Mouse (Mus musculus) MEL (cell line): Measurements from ENCODE around the gene Src. TPM values are rescaled to one million over a fixed set of nuclear protein-coding genes. Genes with fewer than 3 reads are reported as not detected.

Experiments
- DNase-seq: peaks from one replicate; pipeline ENCODE4 v3.0.0; 2011; ENCODE audit warnings: low read depth, low spot score
- H3K27ac ChIP-seq: 2 replicates; pipeline ENCODE4 v1.5.1; 2012; ENCODE audit warnings: low read depth, mild to moderate bottlenecking, control low read depth, low read length, moderate library complexity; ENCODE audit not compliant: control insufficient read depth
- H3K27me3 ChIP-seq, 2 experiments: fragments of 150-350 bp in 1 of 2; sonication (generic) in 1 of 2; 2 replicates each; pipeline ENCODE4 v1.6.1; 2012; ENCODE audit warnings: low read length in 2 of 2, mild to moderate bottlenecking in 2 of 2, improper control_type of control experiment in 1 of 2, moderate library complexity in 1 of 2; ENCODE audit not compliant: insufficient read depth in 2 of 2, control insufficient read depth in 1 of 2
- H3K36me3 ChIP-seq, 2 experiments: 2 replicates each; pipeline ENCODE4 v1.6.1; 2012 to 2014; ENCODE audit warnings: low read length in 2 of 2, improper control_type of control experiment in 1 of 2, inconsistent platforms in 1 of 2, mild to moderate bottlenecking in 1 of 2; ENCODE audit not compliant: insufficient read depth in 2 of 2, control insufficient read depth in 1 of 2
- H3K4me1 ChIP-seq, 2 experiments: fragments of 150-350 bp in 1 of 2; sonication (generic) in 1 of 2; 2 replicates each; pipeline ENCODE4 v1.6.1; 2012; ENCODE audit warnings: low read length in 2 of 2, improper control_type of control experiment in 1 of 2, mild to moderate bottlenecking in 1 of 2; ENCODE audit not compliant: insufficient read depth in 2 of 2, control insufficient read depth in 1 of 2
- H3K4me3 ChIP-seq, 2 experiments: fragments of 150-350 bp in 1 of 2; sonication (generic) in 1 of 2; 2 replicates each; pipeline ENCODE4 v1.5.1; 2012; ENCODE audit warnings: low read depth in 2 of 2, low read length in 2 of 2, mild to moderate bottlenecking in 2 of 2, moderate library complexity in 2 of 2, control low read depth in 1 of 2, improper control_type of control experiment in 1 of 2; ENCODE audit not compliant: control insufficient read depth in 1 of 2, insufficient read depth in 1 of 2
- H3K79me2 ChIP-seq: 2 replicates; pipeline ENCODE4 v1.6.1; 2012; ENCODE audit warnings: mild to moderate bottlenecking, low read length, moderate library complexity; ENCODE audit not compliant: control insufficient read depth, poor library complexity, insufficient read depth
- H3K9ac ChIP-seq: 2 replicates; pipeline ENCODE4 v1.6.1; 2012; ENCODE audit warnings: low read depth, mild to moderate bottlenecking, control low read depth, low read length, moderate library complexity; ENCODE audit not compliant: control insufficient read depth, poor library complexity, severe bottlenecking
- H3K9me3 ChIP-seq: fragments of 150-350 bp; sonication (generic); replicated peaks from 2 replicates; pipeline ENCODE4 v1.6.1; 2012; ENCODE audit warnings: mild to moderate bottlenecking, low read length, improper control_type of control experiment, moderate library complexity; ENCODE audit not compliant: insufficient read depth
- BHLHE40 ChIP-seq: IDR thresholded peaks from 2 replicates; pipeline ENCODE4 v1.6.1; 2012; ENCODE audit warnings: low read depth, mild to moderate bottlenecking, inconsistent platforms, low read length, improper control_type of control experiment, borderline replicate concordance
- CHD1 ChIP-seq: IDR thresholded peaks from 2 replicates; pipeline ENCODE4 v1.6.1; 2012; ENCODE audit warnings: low read depth, mild to moderate bottlenecking, inconsistent platforms, low read length, improper control_type of control experiment
- CHD2 ChIP-seq: IDR thresholded peaks from 2 replicates; pipeline ENCODE4 v1.6.1; 2011; ENCODE audit warnings: low read length, improper control_type of control experiment
- CTCF ChIP-seq, 3 experiments: IDR thresholded peaks in 2 of 3; conservative IDR thresholded peaks in 1 of 3; 2 replicates each; pipeline ENCODE4 v1.5.1; 2011 to 2012; ENCODE audit warnings: low read length in 3 of 3, low read depth in 2 of 3, mild to moderate bottlenecking in 2 of 3, improper control_type of control experiment in 1 of 3, inconsistent platforms in 1 of 3, mixed read lengths in 1 of 3, moderate library complexity in 1 of 3; ENCODE audit not compliant: control insufficient read depth in 1 of 3, insufficient read depth in 1 of 3, poor library complexity in 1 of 3, severe bottlenecking in 1 of 3
- E2F4 ChIP-seq: IDR thresholded peaks from 2 replicates; pipeline ENCODE4 v1.6.1; 2011; ENCODE audit warnings: low read depth, low read length, improper control_type of control experiment, borderline replicate concordance
- ETS1 ChIP-seq: IDR thresholded peaks from 2 replicates; pipeline ENCODE4 v1.6.1; 2012; ENCODE audit warnings: low read depth, mild to moderate bottlenecking, inconsistent platforms, low read length, improper control_type of control experiment, moderate library complexity
- GABPA ChIP-seq: IDR thresholded peaks from 2 replicates; pipeline ENCODE4 v1.6.1; 2012; ENCODE audit warnings: low read depth, mild to moderate bottlenecking, inconsistent platforms, low read length, improper control_type of control experiment, moderate library complexity
- MAFK ChIP-seq: IDR thresholded peaks from 2 replicates; pipeline ENCODE4 v1.6.1; 2011; ENCODE audit warnings: low read depth, mild to moderate bottlenecking, low read length, improper control_type of control experiment, borderline replicate concordance
- MAZ ChIP-seq: IDR thresholded peaks from 2 replicates; pipeline ENCODE4 v1.6.1; 2012; ENCODE audit warnings: low read depth, mild to moderate bottlenecking, inconsistent platforms, low read length, improper control_type of control experiment
- MEF2A ChIP-seq: IDR thresholded peaks from 2 replicates; pipeline ENCODE4 v1.6.1; 2014; ENCODE audit warnings: low read depth, mild to moderate bottlenecking, inconsistent platforms, low read length, improper control_type of control experiment; ENCODE audit not compliant: poor library complexity, insufficient replicate concordance, severe bottlenecking; ENCODE audit errors: extremely low read depth
- MXI1 ChIP-seq: IDR thresholded peaks from 2 replicates; pipeline ENCODE4 v1.6.1; 2011; ENCODE audit warnings: mild to moderate bottlenecking, low read depth, low read length, improper control_type of control experiment
- MYC ChIP-seq: IDR thresholded peaks from 2 replicates; pipeline ENCODE4 v1.6.1; 2011; ENCODE audit warnings: low read depth, mild to moderate bottlenecking, low read length, improper control_type of control experiment, moderate library complexity
- NELFE ChIP-seq: IDR thresholded peaks from 2 replicates; pipeline ENCODE4 v1.6.1; 2011; ENCODE audit warnings: low read depth, low read length, improper control_type of control experiment
- POLR2A ChIP-seq, 2 experiments: IDR thresholded peaks; 2 replicates each; pipeline ENCODE4 v1.6.1; 2011 to 2012; ENCODE audit warnings: low read length in 2 of 2, mild to moderate bottlenecking in 2 of 2, control low read depth in 1 of 2, improper control_type of control experiment in 1 of 2, low read depth in 1 of 2, moderate library complexity in 1 of 2; ENCODE audit not compliant: control insufficient read depth in 1 of 2, insufficient read depth in 1 of 2, poor library complexity in 1 of 2
- POLR2AphosphoS5 ChIP-seq: IDR thresholded peaks from 2 replicates; pipeline ENCODE4 v1.6.1; 2012; ENCODE audit warnings: low read depth, borderline replicate concordance, mild to moderate bottlenecking, inconsistent platforms, low read length, moderate library complexity, mixed read lengths
- RAD21 ChIP-seq: IDR thresholded peaks from 2 replicates; pipeline ENCODE4 v1.6.1; 2011; ENCODE audit warnings: mild to moderate bottlenecking, low read depth, low read length, improper control_type of control experiment
- RCOR1 ChIP-seq: IDR thresholded peaks from 2 replicates; pipeline ENCODE4 v1.6.1; 2012; ENCODE audit warnings: low read depth, mild to moderate bottlenecking, inconsistent platforms, low read length, improper control_type of control experiment
- SIN3A ChIP-seq: IDR thresholded peaks from 2 replicates; pipeline ENCODE4 v1.6.1; 2012; ENCODE audit warnings: low read length, improper control_type of control experiment, inconsistent platforms
- SMC3 ChIP-seq: IDR thresholded peaks from 2 replicates; pipeline ENCODE4 v1.6.1; 2011; ENCODE audit warnings: low read depth, low read length, improper control_type of control experiment
- TAL1 ChIP-seq: IDR thresholded peaks from 2 replicates; pipeline ENCODE4 v1.6.1; 2012; ENCODE audit warnings: mild to moderate bottlenecking, inconsistent platforms, low read length, moderate library complexity, mixed read lengths
- USF1 ChIP-seq: IDR thresholded peaks from 2 replicates; pipeline ENCODE4 v1.6.1; 2014; ENCODE audit warnings: low read depth, mild to moderate bottlenecking, inconsistent platforms, low read length, improper control_type of control experiment, moderate library complexity
- ZC3H11A ChIP-seq: IDR thresholded peaks from 2 replicates; pipeline ENCODE4 v1.6.1; 2012; ENCODE audit warnings: low read depth, mild to moderate bottlenecking, inconsistent platforms, low read length, improper control_type of control experiment
- ZMIZ1 ChIP-seq: IDR thresholded peaks from 2 replicates; pipeline ENCODE4 v1.6.1; 2012; ENCODE audit warnings: low read depth, mild to moderate bottlenecking, inconsistent platforms, low read length, improper control_type of control experiment, moderate library complexity
- polyA plus RNA-seq, 2 experiments: library from polyadenylated mRNA; stranded (reverse) in 1 of 2; unstranded in 1 of 2; fragments of >175 nt in 1 of 2; fragments of >200 nt in 1 of 2; gene quantifications; 2 replicates each; pipeline versions ENCODE4 v1.2.1 to v1.2.4; 2012; ENCODE audit warnings: low replicate concordance in 2 of 2, low read depth in 1 of 2; ENCODE audit not compliant: insufficient read length in 2 of 2, insufficient read depth in 1 of 2, missing spikeins in 1 of 2
- total RNA-seq: library from RNA; depleted of rRNA; stranded (reverse); fragments of 300-350 nt; gene quantifications from 2 replicates; pipeline ENCODE4 v1.2.3, GENCODE M21; 2012

The Src gene
- total and polyA plus RNA-seq, 3 experiments: 0.23 to 4.2 TPM; not detected in 1

- Histone ChIP-seq H3K79me2 (no peaks in the 10 kb centered on the region), H3K36me3 (no peaks in the 10 kb centered on the region), H3K9me3 (no peaks in the 10 kb centered on the region), H3K4me1 (no peaks in the 10 kb centered on the region), H3K9ac (no peak overlapping the region), H3K27ac (no peak overlapping the region), H3K27me3 (peaks cover 0 to 15% of the 10 kb centered on the region in 2 experiments; a peak in 3 of 4 replicates), H3K4me3 (no peak overlapping the region)
- TF ChIP-seq GABPA (no peak), SMC3 (peak; percentile 48), RAD21 (peak; percentile 48), CTCF (IDR thresholded peaks at IDR 0.05 in 2 of 3, conservative IDR thresholded peaks at IDR 0.05 in 1 of 3; ENCODE audit: control insufficient read depth in 1 of 3, insufficient read depth in 1 of 3, low read depth in 2 of 3, low read length in 3 of 3, poor library complexity in 1 of 3, severe bottlenecking in 1 of 3) (peak; percentile 63 to 89 (median 67)), POLR2AphosphoS5 (no peak), E2F4 (no peak), SIN3A (no peak), CHD2 (no peak), TAL1 (no peak), NELFE (no peak), MEF2A (no peak), MAZ (no peak), CHD1 (no peak), RCOR1 (no peak), USF1 (no peak), POLR2A (IDR thresholded peaks at IDR 0.05; ENCODE audit: control insufficient read depth in 1 of 2, insufficient read depth in 1 of 2, low read depth in 1 of 2, low read length in 2 of 2, poor library complexity in 1 of 2) (no peak), MAFK (no peak), MXI1 (no peak), ZC3H11A (no peak)
- DNase-seq: peak; percentile 21
These were observed 50.0 kb downstream of the Src start for GRCm38 (mm10) chr2:157468130-157468796.

- Histone ChIP-seq H3K9ac (no peak overlapping the region), H3K4me1 (no peaks in the 10 kb centered on the region), H3K79me2 (no peaks in the 10 kb centered on the region), H3K9me3 (no peaks in the 10 kb centered on the region), H3K27ac (no peak overlapping the region), H3K4me3 (no peak overlapping the region), H3K27me3 (peaks cover 0 to 17% of the 10 kb centered on the region in 2 experiments; a peak in 3 of 4 replicates), H3K36me3 (no peaks in the 10 kb centered on the region)
- DNase-seq: no peak
- TF ChIP-seq MYC (no peak), ETS1 (no peak), ZMIZ1 (no peak), E2F4 (no peak), RAD21 (no peak), BHLHE40 (no peak), POLR2AphosphoS5 (no peak), TAL1 (no peak), ZC3H11A (no peak), GABPA (no peak), POLR2A (IDR thresholded peaks at IDR 0.05; ENCODE audit: control insufficient read depth in 1 of 2, insufficient read depth in 1 of 2, low read depth in 1 of 2, low read length in 2 of 2, poor library complexity in 1 of 2) (no peak), CTCF (IDR thresholded peaks at IDR 0.05 in 2 of 3, conservative IDR thresholded peaks at IDR 0.05 in 1 of 3; ENCODE audit: control insufficient read depth in 1 of 3, insufficient read depth in 1 of 3, low read depth in 2 of 3, low read length in 3 of 3, poor library complexity in 1 of 3, severe bottlenecking in 1 of 3) (no peak)
These were observed 53.0 kb downstream of the Src start for GRCm38 (mm10) chr2:157471292-157471691.
